Mouse (Mus musculus) adrenal gland, postnatal 14 days (tissue): ENCODE results near the gene Tmem30b. TPM values are rescaled to one million over a fixed set of nuclear protein-coding genes. Genes with fewer than 3 reads are reported as not detected.
"Not testable (repeated sequence)": the region's sequence is repeated elsewhere in the genome, so short reads cannot be mapped to it uniquely, and the experiment has no call there.

Experiments used
- DNase-seq: peaks from one replicate; pipeline ENCODE4 v3.0.0; 2021; ENCODE audit warnings: mixed read lengths
- total RNA-seq: library from RNA; stranded (reverse); gene quantifications from 2 replicates; pipeline ENCODE4 v1.2.3, GENCODE M21; 2021

Gene Tmem30b
- total RNA-seq, 1 experiment from 2014 or later, result 3.1 TPM

- no peak for DNase-seq
These were observed 12.5 kb upstream of the Tmem30b start for GRCm38 (mm10) chr12:73558525-73559195.

- DNase-seq, result peak; percentile 84
These were observed 8.0 kb upstream of the Tmem30b start for GRCm38 (mm10) chr12:73554155-73554554.

GRCm38 (mm10) chr12:73548259-73548658 is 2.1 kb upstream of the Tmem30b start:
- DNase-seq, result no peak

- DNase-seq, result no peak
These were observed 1.5 kb upstream of the Tmem30b start for GRCm38 (mm10) chr12:73547646-73548045.

GRCm38 (mm10) chr12:73545672-73546085 is 513 bp downstream of the Tmem30b start:
- peak; percentile 38 for DNase-seq

- DNase-seq, result peak; percentile 26
These were observed 1.2 kb downstream of the Tmem30b start for GRCm38 (mm10) chr12:73544736-73545671.

- DNase-seq, result no peak
These were observed 3.0 kb downstream of the Tmem30b start for GRCm38 (mm10) chr12:73543191-73543590.

GRCm38 (mm10) chr12:73540402-73540801 is 5.8 kb downstream of the Tmem30b start:
- no peak for DNase-seq

- no peak for DNase-seq
These were observed 7.0 kb downstream of the Tmem30b start for GRCm38 (mm10) chr12:73539151-73539550.

GRCm38 (mm10) chr12:73538139-73538508 is 8.1 kb downstream of the Tmem30b start:
- DNase-seq, result not testable (repeated sequence)

GRCm38 (mm10) chr12:73537499-73538138 is 8.6 kb downstream of the Tmem30b start:
- peak; percentile 60 for DNase-seq

- peak; percentile 69 for DNase-seq
These were observed 11.6 kb downstream of the Tmem30b start for GRCm38 (mm10) chr12:73534591-73534990.

- DNase-seq, result peak; percentile 53
These were observed 14.2 kb downstream of the Tmem30b start for GRCm38 (mm10) chr12:73531889-73532479.

GRCm38 (mm10) chr12:73529590-73529989 is 16.6 kb downstream of the Tmem30b start:
- DNase-seq, result no peak

- DNase-seq, result no peak
These were observed 17.1 kb downstream of the Tmem30b start for GRCm38 (mm10) chr12:73529131-73529530.

- DNase-seq, result not testable (repeated sequence)
These were observed 18.1 kb downstream of the Tmem30b start for GRCm38 (mm10) chr12:73528142-73528541.

GRCm38 (mm10) chr12:73525254-73525885 is 20.8 kb downstream of the Tmem30b start:
- DNase-seq, result no peak

GRCm38 (mm10) chr12:73523066-73523465 is 23.1 kb downstream of the Tmem30b start:
- no peak for DNase-seq

- DNase-seq, result no peak
These were observed 24.2 kb downstream of the Tmem30b start for GRCm38 (mm10) chr12:73521944-73522343.

- DNase-seq, result no peak
These were observed 24.9 kb downstream of the Tmem30b start for GRCm38 (mm10) chr12:73521238-73521841.

- DNase-seq, result no peak
These were observed 28.4 kb downstream of the Tmem30b start for GRCm38 (mm10) chr12:73517768-73518167.
